Mouse (Mus musculus): ENCODE data around the gene Bmyc.

DNA sequence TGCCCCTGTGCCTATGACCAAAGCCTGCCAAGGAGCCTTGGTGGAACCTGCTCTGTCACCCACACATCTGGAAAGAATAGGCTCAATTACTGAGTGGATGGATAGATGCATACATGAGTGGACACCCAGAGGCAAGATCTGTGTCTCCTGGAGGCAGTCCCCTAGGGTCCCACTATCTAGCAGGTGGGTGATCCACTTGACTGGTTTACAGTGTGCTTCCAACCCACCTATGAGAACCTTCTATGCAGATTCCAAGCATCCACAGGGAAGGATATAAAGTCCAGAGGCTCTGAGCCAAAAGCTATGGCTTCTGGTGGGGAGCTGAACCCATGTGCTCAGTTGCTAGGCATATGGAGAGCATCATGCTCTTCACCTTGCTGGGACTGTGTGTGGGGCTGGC lies 48.9 kb upstream of the Bmyc start, which contains the start of gene Lcn5:
- TF ChIP-seq POLR2A (IDR thresholded peaks at IDR 0.05; ENCODE audit: insufficient read depth, low read depth, low read length) = no peak
- TF ChIP-seq CTCF (IDR thresholded peaks at IDR 0.05) = no peak

Data from heart, adult 2 months (tissue).